Mouse (Mus musculus) stomach, embryonic 14.5 days (tissue): Measurements from ENCODE around the gene Eno2. TPM values are rescaled to one million over a fixed set of nuclear protein-coding genes. Genes with fewer than 3 reads are reported as not detected.
"Not testable (repeated sequence)": the region's sequence is repeated elsewhere in the genome, so short reads cannot be mapped to it uniquely, and the experiment has no call there.

Experiments used
- ATAC-seq: fragments of 200-750 bp; cut with Nextera tagmentation; 2 replicates; pipeline ENCODE4 v1.8.0; 2017; ENCODE audit warnings: low read depth, moderate TSS enrichment; ENCODE audit not compliant: insufficient number of reproducible peaks, insufficient read depth, low FRiP score
- H3K27ac ChIP-seq: fragments of 300-500 bp; sonication (generic); 2 replicates; pipeline ENCODE4 v1.5.1; 2014; ENCODE audit warnings: mild to moderate bottlenecking, low read length, moderate library complexity, mixed read lengths
- H3K27me3 ChIP-seq: fragments of 300-500 bp; sonication (generic); 2 replicates; pipeline ENCODE4 v1.6.1; 2014; ENCODE audit warnings: low read length, control low read depth, mixed read lengths; ENCODE audit not compliant: control insufficient read depth, insufficient read depth
- H3K36me3 ChIP-seq: fragments of 300-500 bp; sonication (generic); 2 replicates; pipeline ENCODE4 v1.6.1; 2014; ENCODE audit warnings: mild to moderate bottlenecking, control low read depth, low read length, moderate library complexity, mixed read lengths; ENCODE audit not compliant: control insufficient read depth, insufficient read depth
- H3K4me1 ChIP-seq: fragments of 300-500 bp; sonication (generic); 2 replicates; pipeline ENCODE4 v1.6.1; 2014; ENCODE audit warnings: low read length, control low read depth, mixed read lengths; ENCODE audit not compliant: control insufficient read depth, insufficient read depth
- H3K4me2 ChIP-seq: fragments of 300-500 bp; sonication (generic); replicated peaks from 2 replicates; pipeline ENCODE4 v1.6.1; 2014; ENCODE audit warnings: low read depth, low read length, control low read depth
- H3K4me3 ChIP-seq: fragments of 300-500 bp; sonication (generic); 2 replicates; pipeline ENCODE4 v1.5.1; 2014; ENCODE audit warnings: low read depth, low read length, control low read depth
- H3K9ac ChIP-seq: fragments of 300-500 bp; sonication (generic); replicated peaks from 2 replicates; pipeline ENCODE4 v1.6.1; 2014; ENCODE audit warnings: low read depth, mild to moderate bottlenecking, control low read depth, low read length, moderate library complexity, mixed read lengths
- H3K9me3 ChIP-seq: fragments of 300-500 bp; sonication (generic); 2 replicates; pipeline ENCODE4 v1.6.1; 2016; ENCODE audit warnings: low read depth, low read length, control low read depth; ENCODE audit not compliant: control insufficient read depth
- WGBS: fragments of 180-500 bp; shearing (Covaris S2); extraction: QIAGEN DNeasy Blood & Tissue Kit; methylation state at CpG from one replicate; pipeline ENCODE4 v1.1.7; 2014; 5-methylcytosine and 5-hydroxymethylcytosine counted together
- polyA plus RNA-seq: library from polyadenylated mRNA; unstranded; fragments of >200 nt; fragmentation: Nextera tagmentation; extraction: Ambion mirVana; gene quantifications from 2 replicates; pipeline ENCODE4 v1.2.1, GENCODE M21; 2014

Gene Eno2
- polyA plus RNA-seq, 1 experiment from 2014 or later: 9.7 TPM

- Histone ChIP-seq H3K4me2 (peak within 1 kb of the TSS; percentile 98), H3K9me3 (no peaks in the 10 kb centered on the region), H3K27me3 (no peaks in the 10 kb centered on the region), H3K9ac (peak within 1 kb of the TSS; percentile 71), H3K36me3 (peaks cover 19% of the 10 kb centered on the region), H3K27ac (peak within 1 kb of the TSS; percentile 93), H3K4me3 (peak within 1 kb of the TSS; percentile 59), H3K4me1 (peaks cover 24% of the 10 kb centered on the region; the same call in 1 of the 2 replicates)
- ATAC-seq: peak; percentile 53
- 4% methylated on average over 29 of the region's 29 CpGs for WGBS
Measured at GRCm38 (mm10) chr6:124808358-124809012, 39.0 kb upstream of the Eno2 start, which contains the start of gene Spsb2. TSS of gene Spsb2 (plus strand) at chr6:124808661.

DNA sequence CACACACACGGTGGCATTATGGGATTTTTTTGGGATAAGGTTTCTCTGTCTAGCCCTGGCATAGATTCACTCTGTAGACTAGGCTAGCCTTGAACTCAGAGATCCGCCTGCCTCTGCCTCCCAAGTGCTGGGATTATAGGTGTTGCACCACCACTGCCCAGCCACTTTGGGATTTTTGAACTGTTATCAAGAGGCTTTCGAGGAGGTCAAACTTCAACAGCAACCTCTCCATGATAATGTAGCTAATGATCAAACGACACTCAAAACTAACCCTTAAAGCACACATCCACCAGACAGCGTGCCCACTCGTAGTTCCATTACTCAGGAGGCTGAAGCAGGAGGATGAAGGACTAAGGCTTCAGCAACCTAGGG, 38.5 kb upstream of the Eno2 start:
- Histone ChIP-seq H3K27ac (peak overlapping the region; percentile 93), H3K9me3 (no peaks in the 10 kb centered on the region), H3K27me3 (no peaks in the 10 kb centered on the region), H3K4me1 (peaks cover 24% of the 10 kb centered on the region; the same call in 1 of the 2 replicates), H3K9ac (no peak overlapping the region), H3K4me3 (peak overlapping the region; percentile 59), H3K36me3 (peaks cover 19% of the 10 kb centered on the region), H3K4me2 (peak overlapping the region; percentile 98)
- ATAC-seq: no peak
- 72% methylated on average over 6 of the region's 6 CpGs for WGBS

DNA sequence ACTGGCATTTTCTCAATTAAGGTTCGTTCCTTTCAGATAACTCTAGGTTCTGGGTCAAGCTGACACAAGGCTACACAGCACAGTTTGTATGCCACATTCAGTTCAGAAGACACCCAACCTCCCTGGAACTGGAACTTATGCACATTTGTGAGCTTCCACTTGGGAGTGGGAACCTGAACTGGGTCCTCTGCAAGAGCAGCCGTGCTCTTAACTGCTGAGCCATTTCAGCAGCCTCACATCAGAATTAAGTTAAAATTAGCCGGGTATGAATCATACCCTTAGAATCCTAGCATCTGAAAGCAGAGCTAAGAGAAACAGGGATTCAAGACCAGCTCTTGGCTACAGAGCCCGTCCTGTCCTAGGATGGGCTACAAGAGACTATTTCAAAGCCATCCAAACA, 37.9 kb upstream of the Eno2 start:
- H3K4me1 ChIP-seq: peaks cover 20% of the 10 kb centered on the region; the same call in 1 of the 2 replicates
- H3K27ac ChIP-seq: no peak overlapping the region
- ATAC-seq: no peak
- H3K4me2 ChIP-seq: no peak overlapping the region
- H3K9me3 ChIP-seq: no peaks in the 10 kb centered on the region
- H3K4me3 ChIP-seq: no peak overlapping the region
- no peak overlapping the region for H3K9ac ChIP-seq
- no peaks in the 10 kb centered on the region for H3K27me3 ChIP-seq
- peaks cover 18% of the 10 kb centered on the region for H3K36me3 ChIP-seq
- WGBS: 79% methylated on average over 4 of the region's 4 CpGs

- H3K4me2 ChIP-seq: peak overlapping the region; percentile 74
- H3K9ac ChIP-seq: no peak overlapping the region
- H3K4me3 ChIP-seq: peak overlapping the region; percentile 47
- H3K27me3 ChIP-seq: no peaks in the 10 kb centered on the region
- H3K36me3 ChIP-seq: peaks cover 11% of the 10 kb centered on the region
- peaks cover 17% of the 10 kb centered on the region; the same call in 1 of the 2 replicates for H3K4me1 ChIP-seq
- 75% methylated on average over 7 of the region's 7 CpGs for WGBS
- H3K9me3 ChIP-seq: no peaks in the 10 kb centered on the region
- peak overlapping the region; percentile 95 for H3K27ac ChIP-seq
- no peak for ATAC-seq
Measured at GRCm38 (mm10) chr6:124806446-124807140, 37.1 kb upstream of the Eno2 start.

- Histone ChIP-seq H3K4me1 (peaks cover 17% of the 10 kb centered on the region; the same call in 1 of the 2 replicates), H3K9ac (peak overlapping the region; percentile 38; the same call in 1 of the 2 replicates), H3K9me3 (no peaks in the 10 kb centered on the region), H3K27ac (peak overlapping the region; percentile 95), H3K4me2 (peak overlapping the region; percentile 74), H3K27me3 (no peaks in the 10 kb centered on the region), H3K4me3 (peak overlapping the region; percentile 47), H3K36me3 (peaks cover 5% of the 10 kb centered on the region)
- WGBS: 2% methylated on average over 34 of the region's 34 CpGs
- ATAC-seq: peak; percentile 86
Measured at GRCm38 (mm10) chr6:124805341-124806321, 36.2 kb upstream of the Eno2 start.

DNA sequence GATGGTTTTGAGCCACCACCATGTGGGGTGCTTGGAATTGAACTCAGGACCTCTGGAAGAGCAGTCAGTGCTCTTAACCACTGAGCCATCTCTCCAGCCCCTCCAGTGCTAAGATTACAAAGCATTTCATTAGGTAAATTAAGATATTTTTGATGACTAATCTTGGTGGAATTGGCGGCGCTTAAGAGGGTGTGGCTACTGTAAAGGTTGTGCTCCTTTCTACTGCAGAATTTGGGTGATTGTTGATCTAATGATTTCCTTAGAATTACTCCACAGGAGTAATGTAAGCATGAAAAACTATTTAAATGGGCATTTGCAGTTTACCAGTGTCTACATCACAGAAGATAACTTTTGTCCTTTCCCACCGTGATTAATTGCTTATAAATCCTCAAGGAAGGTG, 34.9 kb upstream of the Eno2 start:
- no peak for ATAC-seq
- WGBS: 78% methylated on average over 3 of the region's 3 CpGs
- Histone ChIP-seq H3K9ac (no peak overlapping the region), H3K27me3 (no peaks in the 10 kb centered on the region), H3K4me2 (no peak overlapping the region), H3K36me3 (no peaks in the 10 kb centered on the region), H3K9me3 (no peaks in the 10 kb centered on the region), H3K4me3 (no peak overlapping the region), H3K4me1 (peaks cover 13% of the 10 kb centered on the region; the same call in 1 of the 2 replicates), H3K27ac (no peak overlapping the region)

GRCm38 (mm10) chr6:124803691-124804090, 34.2 kb upstream of the Eno2 start:
- not testable (repeated sequence) for H3K9me3 ChIP-seq, H3K4me3 ChIP-seq, H3K4me2 ChIP-seq, H3K9ac ChIP-seq, H3K27me3 ChIP-seq, H3K27ac ChIP-seq, ATAC-seq, H3K36me3 ChIP-seq
- peaks cover 12% of the 10 kb centered on the region; the same call in 1 of the 2 replicates for H3K4me1 ChIP-seq
- WGBS: 93% methylated on average over 4 of the region's 4 CpGs

- no peak for ATAC-seq
- 81% methylated on average over 3 of the region's 3 CpGs for WGBS
- no peak overlapping the region for H3K27ac ChIP-seq
- no peaks in the 10 kb centered on the region for H3K9me3 ChIP-seq
- peaks cover 8% of the 10 kb centered on the region; the same call in 1 of the 2 replicates for H3K4me1 ChIP-seq
- H3K4me3 ChIP-seq: no peak overlapping the region
- H3K36me3 ChIP-seq: no peaks in the 10 kb centered on the region
- H3K27me3 ChIP-seq: no peaks in the 10 kb centered on the region
- H3K9ac ChIP-seq: no peak overlapping the region
- no peak overlapping the region for H3K4me2 ChIP-seq
Measured at GRCm38 (mm10) chr6:124803061-124803460, 33.6 kb upstream of the Eno2 start.
